Comparison of ENCODE assay signal across 11 mouse cellular contexts in genomic region chr9:75303701-75304261, GRCm38 (mm10). TPM values are rescaled to one million over a fixed set of nuclear protein-coding genes. Genes with fewer than 3 reads are reported as not detected.
DNase-seq lines count a peak whose midpoint lies in the region; ATAC-seq and TF ChIP-seq lines count a peak whose summit lies in the region.
"Had no signal": no experiment of that assay in that cellular context is flagged by ENCODE, and none has a peak within 500 bp of the region (broad histone marks: within the 10 kb centered on the region; RNA-seq: fewer than 3 reads in every experiment).

No protein-coding gene starts in this region.

- 29% methylated on average over 16 of the region's 16 CpGs for WGBS in heart, embryonic 12.5 days
- 35% methylated on average over 16 of the region's 16 CpGs for WGBS in forebrain, embryonic 13.5 days
- 32% methylated on average over 16 of the region's 16 CpGs for WGBS in midbrain, embryonic 11.5 days

- H3K36me3 ChIP-seq in heart, embryonic 12.5 days = no peaks in the 10 kb centered on the region
- H3K36me3 ChIP-seq in ES-E14 (ENCODE audit: control insufficient read depth, insufficient read depth, low read length, poor library complexity, severe bottlenecking) = no peaks in the 10 kb centered on the region
- H3K36me3 ChIP-seq in forebrain, embryonic 13.5 days (ENCODE audit: poor library complexity, severe bottlenecking) = no peaks in the 10 kb centered on the region
- no peaks in the 10 kb centered on the region for H3K36me3 ChIP-seq in midbrain, embryonic 11.5 days (ENCODE audit: control insufficient read depth, insufficient read depth, low read length)

- intact Hi-C loops in heart, postnatal 10 days (cut with DNase I) = no loop called here
- intact Hi-C loops in gastrocnemius, postnatal 14 days (cut with DNase I; ENCODE audit: low total_unique reads) = no loop called here

- no peak for ATAC-seq in heart, embryonic 12.5 days (ENCODE audit: insufficient number of reproducible peaks, low FRiP score)
- ATAC-seq in forebrain, embryonic 13.5 days = no peak
- 0 out of 2 replicates have a peak, but pooled peaks have one; percentile 44 for ATAC-seq in midbrain, embryonic 11.5 days (ENCODE audit: low FRiP score)

- peaks cover 13% of the 10 kb centered on the region; the same call in 1 of the 2 replicates for H3K4me1 ChIP-seq in heart, embryonic 12.5 days (replicated peaks)
- H3K4me1 ChIP-seq in ES-E14 (ENCODE audit: control insufficient read depth in 2 of 2, insufficient read depth in 2 of 2, low read length in 2 of 2, poor library complexity in 1 of 2) = peaks cover 0 to 2% of the 10 kb centered on the region in 2 experiments; a peak in 1 of 4 replicates
- H3K4me1 ChIP-seq in forebrain, embryonic 13.5 days = 0 out of 2 replicates have a peak, but pooled peaks cover 3% of the 10 kb centered on the region
- no peaks in the 10 kb centered on the region for H3K4me1 ChIP-seq in midbrain, embryonic 11.5 days (ENCODE audit: control insufficient read depth, insufficient read depth, low read length)

- in situ Hi-C loops in ES-E14 (cut with MboI; ENCODE audit: low sequenced_read_pairs in 2 of 2, unreplicated experiment in 2 of 2) = no loop called here

- peak overlapping the region; percentile 40 for H3K4me2 ChIP-seq in heart, embryonic 12.5 days
- peak overlapping the region; percentile 34 for H3K4me2 ChIP-seq in forebrain, embryonic 13.5 days
- H3K4me2 ChIP-seq in midbrain, embryonic 11.5 days = peak overlapping the region; percentile 6; the same call in 1 of the 2 replicates

- no peak overlapping the region for H3K27ac ChIP-seq in heart, embryonic 12.5 days (ENCODE audit: poor library complexity, severe bottlenecking)
- peak overlapping the region; percentile 79 for H3K27ac ChIP-seq in ES-E14 (ENCODE audit: insufficient read depth, low read depth, low read length, poor library complexity, severe bottlenecking)
- no peak overlapping the region for H3K27ac ChIP-seq in forebrain, embryonic 13.5 days
- H3K27ac ChIP-seq in midbrain, embryonic 11.5 days (ENCODE audit: low read depth, low read length) = no peak overlapping the region

- no peak overlapping the region for H3K4me3 ChIP-seq in heart, embryonic 12.5 days
- H3K4me3 ChIP-seq in ES-E14 (ENCODE audit: insufficient read depth in 1 of 2, low read depth in 1 of 2, low read length in 2 of 2, poor library complexity in 1 of 2, severe bottlenecking in 1 of 2) = peak overlapping the region; percentile 61 to 69
- no peak overlapping the region for H3K4me3 ChIP-seq in forebrain, embryonic 13.5 days
- H3K4me3 ChIP-seq in midbrain, embryonic 11.5 days (ENCODE audit: low read depth, low read length) = no peak overlapping the region

- no peaks in the 10 kb centered on the region for H3K27me3 ChIP-seq in heart, embryonic 12.5 days (replicated peaks)
- H3K27me3 ChIP-seq in forebrain, embryonic 13.5 days = no peaks in the 10 kb centered on the region
- H3K27me3 ChIP-seq in midbrain, embryonic 11.5 days (ENCODE audit: control insufficient read depth, insufficient read depth, low read length) = no peaks in the 10 kb centered on the region

- H3K9me3 ChIP-seq in heart, embryonic 12.5 days (replicated peaks) = no peaks in the 10 kb centered on the region; the same call in 1 of the 2 replicates
- H3K9me3 ChIP-seq in ES-E14 (ENCODE audit: control insufficient read depth, insufficient read depth, low read depth, low read length) = no peaks in the 10 kb centered on the region
- no peaks in the 10 kb centered on the region for H3K9me3 ChIP-seq in forebrain, embryonic 13.5 days (replicated peaks)
- H3K9me3 ChIP-seq in midbrain, embryonic 11.5 days (ENCODE audit: control insufficient read depth, low read length) = no peaks in the 10 kb centered on the region

- no peak for DNase-seq in heart, postnatal 10 days
- peak; percentile 91 for DNase-seq in ES-E14 (ENCODE audit: low read depth, low spot score)
- DNase-seq in midbrain, embryonic 11.5 days (ENCODE audit: low spot score, missing footprints) = no peak
- DNase-seq in layer of hippocampus, adult 18-20 months (ENCODE audit: low spot score in 2 of 2) = no peak
- no peak for DNase-seq in layer of hippocampus, postnatal 10 days (ENCODE audit: low spot score in 2 of 2)
- no peak for DNase-seq in gastrocnemius, postnatal 14 days

- H3K9ac ChIP-seq in heart, embryonic 12.5 days = no peak overlapping the region
- peak overlapping the region; percentile 70 for H3K9ac ChIP-seq in ES-E14 (ENCODE audit: insufficient read depth, low read depth, low read length, poor library complexity, severe bottlenecking)
- no peak overlapping the region for H3K9ac ChIP-seq in forebrain, embryonic 13.5 days
- no peak overlapping the region for H3K9ac ChIP-seq in midbrain, embryonic 11.5 days (ENCODE audit: low read length)

TF ChIP-seq in ES-E14, 5 proteins besides CTCF, POLR2A, EP300 and RAD21:
- TF ChIP-seq ZNF384 (IDR thresholded peaks at IDR 0.05; ENCODE audit: low read depth, low read length) (no peak), CHD2 (IDR thresholded peaks at IDR 0.05; ENCODE audit: low read depth, low read length) (no peak), MAFK (IDR thresholded peaks at IDR 0.05; ENCODE audit: insufficient read depth, low read depth, low read length) (no peak), ZC3H11A (IDR thresholded peaks at IDR 0.05; ENCODE audit: borderline replicate concordance, low read depth, low read length) (no peak), HCFC1 (IDR thresholded peaks at IDR 0.05; ENCODE audit: borderline replicate concordance, insufficient read depth, low read length) (no peak)

RNA-seq across cellular contexts. Expression of gene Gnb5, which starts 2.3 kb away (rescaled TPM):
- polyA plus RNA-seq in heart, embryonic 12.5 days (2016; fragmentation: Nextera tagmentation; extraction: Ambion mirVana) = 58.0 and 59.2 TPM in 2 replicates
- 10 to 100 TPM; 32.8 to 33.3 TPM for total RNA-seq in heart, postnatal 10 days (2021)
- 5.7 and 6.7 TPM in 2 replicates for total RNA-seq in ES-E14 (2012; rRNA removed)
- polyA plus RNA-seq in forebrain, embryonic 13.5 days (2015; fragmentation: Nextera tagmentation; extraction: Ambion mirVana) = 36.2 and 37.9 TPM in 2 replicates
- polyA plus RNA-seq in midbrain, embryonic 11.5 days (2014; fragmentation: Nextera tagmentation; extraction: Ambion mirVana) = 33.1 and 34.4 TPM in 2 replicates
- 100 to 1,000 TPM; 130 to 135 TPM for total RNA-seq in layer of hippocampus, adult 18-20 months (2021)
- total RNA-seq in layer of hippocampus, postnatal 10 days (2021) = 100 to 1,000 TPM; 105 to 110 TPM
- 10 to 100 TPM in 1 of 2 experiments, 1 to 10 TPM in 1; 7.4 to 11.3 TPM for total RNA-seq in gastrocnemius, postnatal 14 days (2021)

RNA-seq across cellular contexts. Expression of gene Bcl2l10, which starts 43.8 kb away (rescaled TPM):
- not detected in 2 replicates for polyA plus RNA-seq in heart, embryonic 12.5 days (2016; fragmentation: Nextera tagmentation; extraction: Ambion mirVana)
- total RNA-seq in heart, postnatal 10 days (2021) = not detected
- total RNA-seq in ES-E14 (2012; rRNA removed) = 0.71 and 1.1 TPM in 2 replicates
- polyA plus RNA-seq in forebrain, embryonic 13.5 days (2015; fragmentation: Nextera tagmentation; extraction: Ambion mirVana) = not detected in 2 replicates
- not detected in 2 replicates for polyA plus RNA-seq in midbrain, embryonic 11.5 days (2014; fragmentation: Nextera tagmentation; extraction: Ambion mirVana)
- total RNA-seq in layer of hippocampus, adult 18-20 months (2021) = not detected
- total RNA-seq in layer of hippocampus, postnatal 10 days (2021) = not detected
- total RNA-seq in gastrocnemius, postnatal 14 days (2021) = not detected
- total RNA-seq: common myeloid progenitor, adult 5-6 weeks; heart, postnatal 25 days had no signal
- polyA plus RNA-seq: small intestine, adult 2 months had no signal

Comparison
In these comparisons a context has a peak if more than half of its experiments do, and no peak if none do; other contexts are left out.
1. H3K4me3 ChIP-seq: peak in ES-E14 (2 of 2); none in heart, embryonic 12.5 days (single experiment), forebrain, embryonic 13.5 days (single experiment) and midbrain, embryonic 11.5 days (single experiment).
2. Peak in every context shown above with its lines, with median percentiles within 50 percentile points of each other: H3K4me2 ChIP-seq.